ENCODE assay signal across 29 mouse cellular contexts in genomic region chr7:79619493-79619892, GRCm38 (mm10). TPM values are rescaled to one million over a fixed set of nuclear protein-coding genes. Genes with fewer than 3 reads are reported as not detected.
DNase-seq lines count a peak whose midpoint lies in the region; ATAC-seq and TF ChIP-seq lines count a peak whose summit lies in the region.
"Had no signal": no experiment of that assay in that cellular context is flagged by ENCODE, and none has a peak within 500 bp of the region (broad histone marks: within the 10 kb centered on the region; RNA-seq: fewer than 3 reads in every experiment).

No protein-coding gene starts in this region.

- H3K4me2 ChIP-seq in forebrain, postnatal 0 days (ENCODE audit: low read depth): no peak overlapping the region
- H3K4me2 ChIP-seq: forebrain, embryonic 15.5 days; heart, embryonic 12.5 days; hindbrain, embryonic 12.5 days; limb, embryonic 15.5 days; midbrain, embryonic 13.5 days; neural tube, embryonic 12.5 days had no signal

- WGBS in forebrain, postnatal 0 days: 70% methylated on average over 4 of the region's 4 CpGs
- WGBS in forebrain, embryonic 10.5 days: 68% methylated on average over 4 of the region's 4 CpGs

- intact Hi-C loops in left cerebral cortex, adult 2 months (cut with DNase I): no loop called here

- no peak for DNase-seq in forebrain, postnatal 0 days
- no peak for DNase-seq in forebrain, embryonic 10.5 days (ENCODE audit: extremely low spot score, low spot score)
- no peak for DNase-seq in left cerebral cortex, adult 2 months (ENCODE audit: extremely low spot score in 1 of 2, low spot score in 2 of 2)
- DNase-seq in left cerebral cortex, adult 8-10 months (ENCODE audit: low spot score in 2 of 2): no peak
- DNase-seq in A20 (ENCODE audit: low read depth, low spot score) (peak; percentile 22), ZHBTc4 (ENCODE audit: low read depth, low spot score) (peak; percentile 30)
- DNase-seq in layer of hippocampus, adult 18-20 months (ENCODE audit: low spot score in 2 of 2): no peak
- DNase-seq: adrenal gland, adult 8-10 months; cerebellum, adult 2 months; cerebellum, postnatal 36 days; embryo, embryonic 11 days; gastrocnemius, postnatal 14 days; heart, adult 11 months; heart, postnatal 14 days; kidney, adult 2 months; kidney, postnatal 10 days; left cerebral cortex, postnatal 4 days; lung, adult 18-20 months; right cerebral cortex, postnatal 14 days had no signal

- no peaks in the 10 kb centered on the region for H3K4me1 ChIP-seq in forebrain, postnatal 0 days (ENCODE audit: insufficient read depth)
- peaks cover 6% of the 10 kb centered on the region for H3K4me1 ChIP-seq in forebrain, embryonic 10.5 days

- no peaks in the 10 kb centered on the region for H3K9me3 ChIP-seq in forebrain, postnatal 0 days (ENCODE audit: low read length)
- H3K9me3 ChIP-seq in forebrain, embryonic 10.5 days: no peaks in the 10 kb centered on the region
- H3K9me3 ChIP-seq: forebrain, embryonic 15.5 days; heart, embryonic 12.5 days; hindbrain, embryonic 12.5 days; limb, embryonic 15.5 days; megakaryocyte, embryonic 14.5 days; midbrain, embryonic 13.5 days; neural tube, embryonic 12.5 days had no signal

- peaks cover 6% of the 10 kb centered on the region; the same call in 1 of the 2 replicates for H3K27me3 ChIP-seq in forebrain, postnatal 0 days (ENCODE audit: insufficient read depth, low read length)
- H3K27me3 ChIP-seq in forebrain, embryonic 10.5 days (ENCODE audit: poor library complexity, severe bottlenecking): peaks cover 53% of the 10 kb centered on the region

- H3K36me3 ChIP-seq in forebrain, postnatal 0 days (ENCODE audit: insufficient read depth): no peaks in the 10 kb centered on the region
- no peaks in the 10 kb centered on the region for H3K36me3 ChIP-seq in forebrain, embryonic 10.5 days (replicated peaks)
- H3K36me3 ChIP-seq: forebrain, embryonic 15.5 days; heart, embryonic 12.5 days; hindbrain, embryonic 12.5 days; limb, embryonic 15.5 days; midbrain, embryonic 13.5 days; neural tube, embryonic 12.5 days had no signal

- ATAC-seq in forebrain, postnatal 0 days: no peak
- no peak for ATAC-seq in frontal cortex, adult (ENCODE audit: low TSS enrichment)
- ATAC-seq: forebrain, embryonic 15.5 days; midbrain, embryonic 13.5 days; Patski had no signal

- TF ChIP-seq CTCF in forebrain, postnatal 0 days (IDR thresholded peaks at IDR 0.05; ENCODE audit: low read depth): peak; percentile 39
- peak; percentile 32 for TF ChIP-seq CTCF in left cerebral cortex, adult 2 months (IDR thresholded peaks at IDR 0.05)

- no peak overlapping the region for H3K4me3 ChIP-seq in forebrain, postnatal 0 days (ENCODE audit: low read depth, low read length)
- H3K4me3 ChIP-seq in forebrain, embryonic 10.5 days: no peak overlapping the region
- H3K4me3 ChIP-seq in left cerebral cortex, adult 2 months: no peak overlapping the region
- H3K4me3 ChIP-seq: forebrain, embryonic 15.5 days; heart, embryonic 12.5 days; hindbrain, embryonic 12.5 days; limb, embryonic 15.5 days; megakaryocyte, embryonic 14.5 days; midbrain, embryonic 13.5 days; neural tube, embryonic 12.5 days had no signal

- no peak overlapping the region for H3K27ac ChIP-seq in forebrain, postnatal 0 days (ENCODE audit: low read depth, low read length)
- H3K27ac ChIP-seq in forebrain, embryonic 10.5 days: no peak overlapping the region
- no peak overlapping the region for H3K27ac ChIP-seq in left cerebral cortex, adult 2 months
- H3K27ac ChIP-seq: forebrain, embryonic 15.5 days; hindbrain, embryonic 12.5 days; limb, embryonic 15.5 days; midbrain, embryonic 13.5 days; neural tube, embryonic 12.5 days had no signal

- no peak overlapping the region for H3K9ac ChIP-seq in forebrain, postnatal 0 days
- H3K9ac ChIP-seq: forebrain, embryonic 15.5 days; heart, embryonic 12.5 days; hindbrain, embryonic 12.5 days; limb, embryonic 15.5 days; midbrain, embryonic 13.5 days; neural tube, embryonic 12.5 days had no signal

RNA-seq across cellular contexts. Expression of gene Rhcg, which starts 2.0 kb away (rescaled TPM):
- 2.0 TPM in 2 replicates for total RNA-seq in forebrain, postnatal 0 days (2014; rRNA removed)
- 2.9 and 4.3 TPM in 2 replicates for polyA plus RNA-seq in forebrain, postnatal 0 days (2015; fragmentation: Nextera tagmentation; extraction: Ambion mirVana)
- polyA plus RNA-seq in forebrain, embryonic 10.5 days (2016; fragmentation: Nextera tagmentation; extraction: Ambion mirVana): 2.4 and 3.3 TPM in 2 replicates
- 1 to 10 TPM; 1.7 to 2.2 TPM for total RNA-seq in left cerebral cortex, adult 2 months (2021)
- 1 to 10 TPM; 1.7 to 3.0 (median 2.3) TPM for total RNA-seq in left cerebral cortex, adult 8-10 months (2022)
- 1 to 10 TPM in 1 of 2 experiments, under 1 TPM in 1; 0.82 to 1.8 TPM for total RNA-seq in layer of hippocampus, adult 18-20 months (2021)
- total RNA-seq: gastrocnemius, postnatal 14 days; heart, postnatal 14 days had no signal
- polyA plus RNA-seq: heart, embryonic 12.5 days; limb, embryonic 15.5 days; urinary bladder, adult 2 months had no signal

RNA-seq across cellular contexts. Expression of gene Ticrr, which starts 40.5 kb away (rescaled TPM):
- total RNA-seq in forebrain, postnatal 0 days (2014; rRNA removed): 1.1 and 1.8 TPM in 2 replicates
- 0.50 and 1.2 TPM in 2 replicates for polyA plus RNA-seq in forebrain, postnatal 0 days (2015; fragmentation: Nextera tagmentation; extraction: Ambion mirVana)
- 18.0 and 18.2 TPM in 2 replicates for polyA plus RNA-seq in forebrain, embryonic 10.5 days (2016; fragmentation: Nextera tagmentation; extraction: Ambion mirVana)
- total RNA-seq in left cerebral cortex, adult 2 months (2021): under 1 TPM in 1 of 2 experiments, not detected in 1; 0.11 TPM
- total RNA-seq in left cerebral cortex, adult 8-10 months (2022): under 1 TPM in 2 of 4 experiments, not detected in 2; 0.11 to 0.22 TPM
- total RNA-seq in layer of hippocampus, adult 18-20 months (2021): not detected

Comparison
In these comparisons a context has a peak if more than half of its experiments do, and no peak if none do; other contexts are left out.
1. DNase-seq: peak in A20 (single experiment) and ZHBTc4 (single experiment); none in forebrain, postnatal 0 days (single experiment), forebrain, embryonic 10.5 days (single experiment), left cerebral cortex, adult 2 months (0 of 2), left cerebral cortex, adult 8-10 months (0 of 2) and layer of hippocampus, adult 18-20 months (0 of 2).